Mouse (Mus musculus) intestine, embryonic 16.5 days (tissue): ENCODE measurements around the gene Mc1r. TPM values are rescaled to one million over a fixed set of nuclear protein-coding genes. Genes with fewer than 3 reads are reported as not detected.
"Not testable (repeated sequence)": the region's sequence is repeated elsewhere in the genome, so short reads cannot be mapped to it uniquely, and the experiment has no call there.

Experiments used
- ATAC-seq: fragments of 200-750 bp; cut with Nextera tagmentation; 2 replicates; pipeline ENCODE4 v1.8.0; 2017; ENCODE audit warnings: moderate TSS enrichment, moderate library complexity
- H3K27ac ChIP-seq: fragments of 300-500 bp; sonication (generic); 2 replicates; pipeline ENCODE4 v1.5.1; 2014; ENCODE audit warnings: mild to moderate bottlenecking, low read length
- H3K27me3 ChIP-seq: fragments of 300-500 bp; sonication (generic); replicated peaks from 2 replicates; pipeline ENCODE4 v1.6.1; 2014; ENCODE audit warnings: low read length, control low read depth, mixed read lengths; ENCODE audit not compliant: control insufficient read depth, insufficient read depth
- H3K36me3 ChIP-seq: fragments of 300-500 bp; sonication (generic); 2 replicates; pipeline ENCODE4 v1.6.1; 2014; ENCODE audit warnings: low read length, control low read depth; ENCODE audit not compliant: control insufficient read depth, insufficient read depth
- H3K4me1 ChIP-seq: fragments of 300-500 bp; sonication (generic); 2 replicates; pipeline ENCODE4 v1.6.1; 2014; ENCODE audit warnings: low read length, control low read depth, mixed read lengths; ENCODE audit not compliant: control insufficient read depth, insufficient read depth
- H3K4me2 ChIP-seq: fragments of 300-500 bp; sonication (generic); 2 replicates; pipeline ENCODE4 v1.6.1; 2014; ENCODE audit warnings: low read depth, low read length, control low read depth
- H3K4me3 ChIP-seq: fragments of 300-500 bp; sonication (generic); 2 replicates; pipeline ENCODE4 v1.5.1; 2014; ENCODE audit warnings: mild to moderate bottlenecking, low read length
- H3K9ac ChIP-seq: fragments of 300-500 bp; sonication (generic); 2 replicates; pipeline ENCODE4 v1.6.1; 2014; ENCODE audit warnings: low read depth, low read length
- H3K9me3 ChIP-seq: fragments of 300-500 bp; sonication (generic); 2 replicates; pipeline ENCODE4 v1.6.1; 2016; ENCODE audit warnings: low read length, control low read depth; ENCODE audit not compliant: control insufficient read depth
- WGBS: fragments of 180-500 bp; shearing (Covaris S2); extraction: QIAGEN DNeasy Blood & Tissue Kit; methylation state at CpG from one replicate; pipeline ENCODE4 v1.1.7; 2014; 5-methylcytosine and 5-hydroxymethylcytosine counted together
- polyA plus RNA-seq: library from polyadenylated mRNA; unstranded; fragments of >200 nt; fragmentation: Nextera tagmentation; extraction: Ambion mirVana; gene quantifications from 2 replicates; pipeline ENCODE4 v1.2.1, GENCODE M21; 2015

The Mc1r gene
- polyA plus RNA-seq, 1 experiment from 2014 or later = not detected

DNA sequence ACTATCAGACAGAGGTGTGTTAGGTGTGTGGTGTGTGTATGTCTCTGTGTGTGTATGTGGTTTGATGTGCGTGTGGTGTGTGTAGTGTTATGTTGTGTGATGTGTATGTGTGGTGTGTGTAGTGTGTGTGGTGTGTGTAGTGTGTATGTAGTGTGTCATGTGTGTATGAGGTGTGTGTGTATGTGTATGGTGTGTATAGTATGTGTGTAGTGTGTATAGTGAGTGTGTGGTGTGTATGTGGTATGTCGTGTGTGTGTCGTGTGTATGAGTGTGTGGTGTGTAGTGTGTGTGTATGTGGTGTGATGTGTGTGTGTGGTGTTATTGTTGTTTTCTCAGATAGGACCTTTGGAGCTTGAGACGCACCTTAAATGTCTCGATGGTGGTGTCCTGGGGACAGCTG lies 35.4 kb downstream of the Mc1r start:
- H3K36me3 ChIP-seq = no peaks in the 10 kb centered on the region
- peak overlapping the region; percentile 72; the same call in 1 of the 2 replicates for H3K4me3 ChIP-seq
- H3K4me2 ChIP-seq = 0 out of 2 replicates have a peak overlapping the region, but pooled peaks have one; percentile 57
- no peaks in the 10 kb centered on the region for H3K27me3 ChIP-seq
- H3K27ac ChIP-seq = no peak overlapping the region
- H3K9me3 ChIP-seq = no peaks in the 10 kb centered on the region
- H3K9ac ChIP-seq = no peak overlapping the region
- ATAC-seq = peak; percentile 9
- H3K4me1 ChIP-seq = peaks cover 9% of the 10 kb centered on the region
- 92% methylated on average over 5 of the region's 5 CpGs for WGBS

DNA sequence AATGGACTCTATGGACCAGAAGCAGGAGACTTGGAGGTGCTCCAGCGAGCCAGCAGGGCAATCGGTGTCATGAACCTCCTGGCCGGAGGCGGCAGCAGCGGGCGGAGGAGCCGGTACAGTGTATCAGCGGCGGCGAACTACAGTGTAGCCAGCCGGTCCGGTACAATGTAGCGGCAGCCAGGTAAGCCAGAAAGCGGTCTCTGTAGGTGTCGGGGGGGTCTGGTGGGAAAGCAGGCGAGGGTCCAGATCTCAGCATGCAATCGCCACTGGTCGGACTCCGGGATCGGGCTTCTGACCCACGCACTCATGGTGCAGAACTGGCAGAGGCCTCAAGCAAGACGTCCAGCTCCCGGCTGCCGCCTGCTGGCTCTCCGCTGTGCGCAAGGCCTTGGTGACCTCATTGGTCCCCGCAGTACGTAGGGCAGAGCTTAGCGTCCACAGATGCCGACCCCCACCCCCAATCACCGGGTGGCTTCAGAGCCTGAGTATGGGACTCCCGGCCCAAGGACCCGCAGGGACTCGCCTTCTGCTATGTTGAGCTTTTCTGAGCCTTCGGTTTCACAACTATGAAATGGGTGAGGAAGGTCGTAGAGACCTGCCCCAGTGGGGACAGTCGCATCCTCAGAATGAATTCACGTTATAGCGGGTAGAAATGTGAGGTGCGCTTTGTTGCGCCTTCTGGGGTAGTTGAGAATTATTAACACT lies 36.1 kb downstream of the Mc1r start:
- H3K9ac ChIP-seq = peak overlapping the region; percentile 90
- H3K4me3 ChIP-seq = peak overlapping the region; percentile 72
- no peaks in the 10 kb centered on the region for H3K9me3 ChIP-seq
- peaks cover 9% of the 10 kb centered on the region for H3K4me1 ChIP-seq
- under 1% methylated on average over 41 of the region's 41 CpGs for WGBS
- H3K36me3 ChIP-seq = no peaks in the 10 kb centered on the region
- no peaks in the 10 kb centered on the region for H3K27me3 ChIP-seq
- ATAC-seq = peak; percentile 97
- peak overlapping the region; percentile 57 for H3K4me2 ChIP-seq
- H3K27ac ChIP-seq = 0 out of 2 replicates have a peak overlapping the region, but pooled peaks have one; percentile 53

DNA sequence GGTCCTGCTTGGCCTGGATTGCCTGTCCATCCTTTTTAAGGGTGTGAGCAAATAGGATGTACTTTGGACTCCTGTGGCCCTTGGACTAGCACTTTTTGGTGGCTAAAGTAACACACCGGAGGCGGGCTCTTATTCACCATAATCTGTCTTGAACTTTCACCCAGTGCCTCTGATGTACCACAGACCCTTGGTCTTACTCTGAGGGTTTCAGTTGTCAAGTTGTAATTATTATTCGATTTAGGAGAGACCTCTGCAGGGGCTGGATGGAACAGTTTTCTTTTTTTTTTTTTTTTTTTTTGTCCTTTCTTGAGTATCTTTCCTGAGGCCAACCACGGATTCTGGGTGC lies 36.6 kb downstream of the Mc1r start:
- Histone ChIP-seq H3K4me3 (peak overlapping the region; percentile 72), H3K27me3 (no peaks in the 10 kb centered on the region), H3K9me3 (no peaks in the 10 kb centered on the region), H3K27ac (no peak overlapping the region), H3K36me3 (no peaks in the 10 kb centered on the region), H3K4me1 (peaks cover 9% of the 10 kb centered on the region), H3K4me2 (peak overlapping the region; percentile 57), H3K9ac (peak overlapping the region; percentile 90)
- ATAC-seq = peak; percentile 39
- WGBS = 23% methylated on average over 4 of the region's 4 CpGs

DNA sequence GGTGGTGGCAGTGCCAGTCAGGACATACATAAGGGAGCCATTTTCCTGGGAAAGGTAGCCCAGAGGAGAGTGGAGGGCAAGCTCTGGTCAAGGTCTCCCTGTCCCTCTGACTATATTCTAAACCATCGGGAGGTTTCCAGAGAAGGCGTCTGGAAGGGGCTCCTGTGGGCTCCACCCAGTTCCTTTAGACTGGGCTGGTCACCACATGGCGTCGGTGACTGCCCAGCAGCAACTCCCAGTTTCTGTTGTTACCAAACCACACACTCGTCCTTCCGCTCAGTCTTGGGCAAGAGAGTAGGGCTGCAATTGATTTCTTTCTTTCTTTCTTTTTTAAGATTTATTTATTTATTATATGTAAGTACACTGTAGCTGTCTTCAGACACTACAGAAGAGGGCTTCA lies 37.2 kb downstream of the Mc1r start:
- ATAC-seq = no peak
- H3K4me2 ChIP-seq = no peak overlapping the region
- 79% methylated on average over 6 of the region's 6 CpGs for WGBS

DNA sequence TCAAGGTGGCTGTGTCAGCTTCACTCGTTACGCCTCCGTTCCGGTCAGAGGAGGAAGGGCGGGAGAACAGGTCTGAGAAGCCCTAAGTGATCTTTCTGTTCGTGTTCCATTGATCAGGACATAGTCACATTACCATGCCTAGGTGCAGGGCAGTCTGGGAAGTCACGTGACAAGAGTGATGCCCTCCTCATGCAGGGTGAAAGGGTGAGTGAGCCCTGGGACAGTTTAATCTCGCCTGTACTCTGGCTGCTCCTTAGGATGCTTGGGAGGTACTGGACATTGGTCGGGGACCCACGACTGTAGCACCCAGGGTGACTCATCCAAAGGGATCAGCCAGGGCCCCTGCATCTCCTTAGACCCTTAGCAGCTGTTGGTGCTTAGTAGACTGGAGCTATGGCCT lies 39.1 kb downstream of the Mc1r start:
- Histone ChIP-seq H3K4me2 (no peak overlapping the region), H3K4me1 (peaks cover 9% of the 10 kb centered on the region), H3K27ac (no peak overlapping the region), H3K9me3 (no peaks in the 10 kb centered on the region), H3K9ac (no peak overlapping the region), H3K36me3 (no peaks in the 10 kb centered on the region), H3K4me3 (no peak overlapping the region), H3K27me3 (no peaks in the 10 kb centered on the region)
- no peak for ATAC-seq
- whole genome bisulfite sequencing = 81% methylated on average over 10 of the region's 10 CpGs

More for the DNA sequence above, 37.2 kb downstream of the Mc1r start:
- Histone ChIP-seq H3K9me3 (no peaks in the 10 kb centered on the region), H3K9ac (no peak overlapping the region), H3K27ac (no peak overlapping the region), H3K27me3 (no peaks in the 10 kb centered on the region), H3K36me3 (no peaks in the 10 kb centered on the region), H3K4me1 (peaks cover 9% of the 10 kb centered on the region), H3K4me3 (no peak overlapping the region)

DNA sequence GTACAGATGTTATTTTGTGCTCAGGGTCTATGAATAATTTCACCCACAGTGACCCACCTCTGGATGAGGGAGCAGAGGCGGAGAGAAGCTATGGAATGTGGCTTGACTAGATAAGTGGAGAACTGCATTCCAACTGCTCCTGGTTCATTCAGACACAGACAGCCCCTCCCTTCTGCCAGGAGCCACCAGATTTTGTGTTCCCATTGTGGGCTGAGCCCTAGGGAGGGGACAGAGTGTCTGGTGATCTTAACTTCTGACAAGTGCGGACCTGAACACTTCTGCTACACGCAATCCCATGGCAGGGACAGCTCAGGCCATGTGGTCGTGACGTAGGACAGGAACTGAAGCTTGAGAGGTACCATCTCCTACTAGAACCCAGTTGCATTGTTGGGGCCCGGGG lies 39.9 kb downstream of the Mc1r start:
- 74% methylated on average over 6 of the region's 6 CpGs for WGBS
- no peak overlapping the region for H3K9ac ChIP-seq
- no peaks in the 10 kb centered on the region for H3K27me3 ChIP-seq
- H3K4me3 ChIP-seq = no peak overlapping the region
- H3K36me3 ChIP-seq = no peaks in the 10 kb centered on the region
- H3K4me2 ChIP-seq = no peak overlapping the region
- ATAC-seq = no peak
- H3K9me3 ChIP-seq = no peaks in the 10 kb centered on the region
- H3K27ac ChIP-seq = no peak overlapping the region
- peaks cover 9% of the 10 kb centered on the region for H3K4me1 ChIP-seq

DNA sequence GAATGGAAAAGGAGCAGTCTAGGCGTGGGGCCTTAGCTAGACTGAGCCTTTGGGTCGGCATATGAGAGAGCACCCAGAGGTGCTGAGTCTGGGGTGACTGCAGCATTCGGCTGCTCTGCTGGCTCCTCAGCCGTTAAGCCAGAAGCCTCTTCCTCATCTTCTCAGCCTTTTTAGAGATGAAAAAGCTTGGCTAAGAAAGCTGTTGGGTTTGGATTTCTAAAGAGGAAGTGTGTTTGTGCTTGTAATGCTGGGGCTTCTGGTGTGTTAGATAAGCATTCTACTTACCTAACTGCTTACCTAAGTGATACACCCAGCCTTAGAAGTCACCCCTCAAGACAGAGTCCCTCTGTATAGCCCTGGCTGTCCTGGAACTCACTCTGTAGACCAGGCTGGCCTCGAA lies 43.9 kb downstream of the Mc1r start:
- 85% methylated on average over 5 of the region's 5 CpGs for WGBS
- peaks cover 9% of the 10 kb centered on the region for H3K36me3 ChIP-seq
- H3K27ac ChIP-seq = no peak overlapping the region
- H3K4me1 ChIP-seq = no peaks in the 10 kb centered on the region
- no peak overlapping the region for H3K4me2 ChIP-seq
- no peaks in the 10 kb centered on the region for H3K9me3 ChIP-seq
- H3K9ac ChIP-seq = no peak overlapping the region
- no peak for ATAC-seq
- no peaks in the 10 kb centered on the region for H3K27me3 ChIP-seq
- no peak overlapping the region for H3K4me3 ChIP-seq

DNA sequence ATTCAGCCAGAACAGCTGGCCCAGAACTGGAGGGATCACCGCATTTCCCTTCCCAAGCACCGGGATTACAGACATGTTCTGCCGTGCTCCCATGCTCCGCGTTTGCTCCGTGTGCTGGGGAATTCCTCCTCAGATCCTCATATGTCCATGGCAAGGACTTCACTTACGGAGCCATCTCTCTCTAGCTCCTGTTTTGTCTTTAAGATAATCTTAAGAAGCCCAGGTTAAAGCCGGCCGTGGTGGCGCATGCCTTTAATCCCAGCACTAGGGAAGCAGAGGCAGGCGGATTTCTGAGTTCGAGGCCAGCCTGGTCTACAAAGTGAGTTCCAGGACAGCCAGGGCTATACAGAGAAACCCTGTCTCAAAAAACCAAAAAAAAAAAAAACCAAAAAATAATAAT lies 44.8 kb downstream of the Mc1r start:
- H3K4me3 ChIP-seq, H3K36me3 ChIP-seq, H3K4me1 ChIP-seq, H3K4me2 ChIP-seq, ATAC-seq, H3K9me3 ChIP-seq, H3K27ac ChIP-seq, H3K27me3 ChIP-seq, H3K9ac ChIP-seq: not testable (repeated sequence)
- WGBS = 96% methylated on average over 12 of the region's 12 CpGs

DNA sequence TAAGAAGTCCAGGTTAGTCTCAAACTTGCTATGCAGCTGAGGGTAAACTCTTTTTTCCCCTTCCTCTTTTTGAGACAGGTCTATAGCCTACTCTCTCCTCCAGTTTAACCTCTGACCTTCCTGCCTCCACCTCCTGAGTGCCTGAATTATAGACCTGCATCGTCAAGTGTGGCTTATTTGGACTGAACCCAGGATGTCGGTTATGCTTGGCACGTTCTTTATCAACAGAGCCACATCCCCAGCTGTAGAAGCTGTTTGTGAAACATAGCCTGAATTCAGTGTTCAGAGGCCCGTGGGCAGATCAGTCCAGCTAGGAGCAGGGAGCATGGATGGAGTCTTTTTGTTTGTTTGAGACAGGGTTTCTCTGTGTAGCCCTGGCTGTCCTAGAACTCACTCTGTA lies 45.2 kb downstream of the Mc1r start:
- WGBS = 78% methylated on average over 4 of the region's 4 CpGs
- H3K36me3 ChIP-seq = peaks cover 9% of the 10 kb centered on the region

DNA sequence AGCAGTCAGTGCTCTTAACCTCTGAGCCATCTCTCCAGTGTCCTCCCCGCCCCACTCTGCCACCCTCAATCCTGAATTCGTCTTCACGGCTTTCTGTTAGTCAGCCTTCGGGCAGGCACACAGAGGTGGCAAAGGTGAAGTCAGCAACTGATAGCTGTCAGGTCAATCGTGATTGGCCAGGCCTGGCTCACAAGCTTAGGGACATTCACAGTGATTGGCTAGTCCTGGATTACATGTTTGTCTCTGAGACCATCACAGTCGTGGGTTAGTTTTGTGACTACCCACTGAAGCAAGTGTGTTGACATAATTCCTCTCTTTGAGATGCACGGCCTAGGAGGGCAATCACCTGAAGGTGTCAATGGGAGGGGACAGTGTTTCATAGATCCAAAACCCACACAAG lies 46.4 kb downstream of the Mc1r start:
- no peak overlapping the region for H3K9ac ChIP-seq
- no peak for ATAC-seq
- no peak overlapping the region for H3K27ac ChIP-seq
- no peaks in the 10 kb centered on the region for H3K9me3 ChIP-seq
- 72% methylated on average over 7 of the region's 7 CpGs for WGBS
- no peak overlapping the region for H3K4me3 ChIP-seq
- H3K36me3 ChIP-seq = peaks cover 9% of the 10 kb centered on the region
- no peak overlapping the region for H3K4me2 ChIP-seq
- H3K27me3 ChIP-seq = no peaks in the 10 kb centered on the region
- H3K4me1 ChIP-seq = no peaks in the 10 kb centered on the region

More for the DNA sequence above, 45.2 kb downstream of the Mc1r start:
- Histone ChIP-seq H3K4me3 (no peak overlapping the region), H3K27ac (no peak overlapping the region), H3K27me3 (no peaks in the 10 kb centered on the region), H3K4me2 (no peak overlapping the region), H3K9me3 (no peaks in the 10 kb centered on the region), H3K4me1 (no peaks in the 10 kb centered on the region), H3K9ac (no peak overlapping the region)
- no peak for ATAC-seq
